Mouse (Mus musculus) olfactory bulb, adult 2 months (tissue): ENCODE measurements around the gene Prss45.

Experiments used
- CTCF ChIP-seq: fragments of 200-500 bp; IDR thresholded peaks from 2 replicates; pipeline ENCODE4 v1.5.1; 2012; ENCODE audit warnings: low read depth, mild to moderate bottlenecking, low read length, moderate library complexity; ENCODE audit not compliant: insufficient read depth
- POLR2A ChIP-seq: fragments of 200-500 bp; IDR thresholded peaks from 2 replicates; pipeline ENCODE4 v1.6.1; 2012; ENCODE audit warnings: mild to moderate bottlenecking, low read depth, low read length, moderate library complexity; ENCODE audit not compliant: insufficient read depth

DNA sequence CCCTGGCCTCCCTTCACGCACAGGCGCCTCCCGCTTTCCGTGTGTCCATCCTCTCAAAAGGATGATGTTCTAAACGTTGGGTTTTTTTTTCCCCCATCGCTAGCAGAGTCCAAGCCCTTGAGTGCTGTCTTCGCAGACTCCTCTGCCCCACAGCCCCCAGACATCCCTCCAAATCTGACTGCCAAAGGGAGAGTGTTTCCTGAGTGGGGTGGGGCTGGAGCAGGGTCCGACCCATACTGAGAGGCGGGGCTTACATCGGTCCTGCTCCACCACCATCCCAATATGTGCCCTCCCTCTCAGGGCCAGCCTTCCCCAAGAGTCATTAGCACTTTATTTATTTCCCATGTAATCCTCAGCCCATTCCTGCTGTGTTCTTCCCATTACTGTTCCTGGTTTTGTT, 573 bp downstream of the Prss45 start:
- TF ChIP-seq CTCF (no peak), POLR2A (no peak)
